ENCODE assay signal across 15 mouse cellular contexts in genomic region chr10:82805111-82805510, GRCm38 (mm10). TPM values are rescaled to one million over a fixed set of nuclear protein-coding genes. Genes with fewer than 3 reads are reported as not detected.
DNase-seq lines count a peak whose midpoint lies in the region; ATAC-seq lines count a peak whose summit lies in the region.
"Had no signal": no experiment of that assay in that cellular context is flagged by ENCODE, and none has a peak within 500 bp of the region (broad histone marks: within the 10 kb centered on the region; RNA-seq: fewer than 3 reads in every experiment).

No protein-coding gene starts in this region.

- WGBS in hindbrain, embryonic 13.5 days: 83% methylated on average over 6 of the region's 6 CpGs
- 86% methylated on average over 6 of the region's 6 CpGs for WGBS in hindbrain, embryonic 11.5 days
- 75% methylated on average over 6 of the region's 6 CpGs for WGBS in kidney, embryonic 15.5 days
- WGBS in liver, embryonic 11.5 days: 71% methylated on average over 6 of the region's 6 CpGs
- WGBS in stomach, embryonic 16.5 days: 56% methylated on average over 6 of the region's 6 CpGs

- no peaks in the 10 kb centered on the region for H3K36me3 ChIP-seq in hindbrain, embryonic 13.5 days
- no peaks in the 10 kb centered on the region for H3K36me3 ChIP-seq in hindbrain, embryonic 11.5 days (ENCODE audit: control insufficient read depth, insufficient read depth, low read length)
- no peaks in the 10 kb centered on the region for H3K36me3 ChIP-seq in kidney, embryonic 15.5 days
- no peaks in the 10 kb centered on the region for H3K36me3 ChIP-seq in liver, embryonic 11.5 days (ENCODE audit: control insufficient read depth, insufficient read depth, low read length)
- H3K36me3 ChIP-seq in stomach, embryonic 16.5 days (ENCODE audit: control insufficient read depth, insufficient read depth, low read length): no peaks in the 10 kb centered on the region
- H3K36me3 ChIP-seq: G1E; hindbrain, embryonic 12.5 days had no signal

- DNase-seq in hindbrain, embryonic 11.5 days (ENCODE audit: low spot score): no peak
- no peak for DNase-seq in liver, embryonic 11.5 days (ENCODE audit: low spot score)
- DNase-seq in gastrocnemius, postnatal 14 days: no peak
- no peak for DNase-seq in urinary bladder, postnatal 14 days (ENCODE audit: low spot score)
- DNase-seq in cerebellum, adult 18-20 months: no peak
- DNase-seq: cerebellum, postnatal 10 days; gastrocnemius, postnatal 10 days; lung, adult 18-20 months; right cerebral cortex, postnatal 4 days had no signal

- 0 out of 2 replicates have a peak overlapping the region, but pooled peaks have one; percentile 24 for H3K9ac ChIP-seq in hindbrain, embryonic 13.5 days
- no peak overlapping the region for H3K9ac ChIP-seq in hindbrain, embryonic 11.5 days (ENCODE audit: low read depth, low read length)
- no peak overlapping the region for H3K9ac ChIP-seq in kidney, embryonic 15.5 days
- H3K9ac ChIP-seq in liver, embryonic 11.5 days (ENCODE audit: low read depth, low read length): no peak overlapping the region
- no peak overlapping the region for H3K9ac ChIP-seq in stomach, embryonic 16.5 days (ENCODE audit: low read length)
- H3K9ac ChIP-seq: hindbrain, embryonic 12.5 days had no signal

- no peak overlapping the region for H3K27ac ChIP-seq in hindbrain, embryonic 13.5 days
- no peak overlapping the region for H3K27ac ChIP-seq in hindbrain, embryonic 11.5 days (ENCODE audit: low read depth, low read length)
- H3K27ac ChIP-seq in kidney, embryonic 15.5 days: peak overlapping the region; percentile 64; the same call in 1 of the 2 replicates
- peak overlapping the region; percentile 2; the same call in 1 of the 2 replicates for H3K27ac ChIP-seq in liver, embryonic 11.5 days (ENCODE audit: low read depth, low read length)
- H3K27ac ChIP-seq in stomach, embryonic 16.5 days (ENCODE audit: low read length): no peak overlapping the region
- H3K27ac ChIP-seq: hindbrain, embryonic 12.5 days had no signal

- H3K27me3 ChIP-seq in hindbrain, embryonic 13.5 days: no peaks in the 10 kb centered on the region
- no peaks in the 10 kb centered on the region for H3K27me3 ChIP-seq in hindbrain, embryonic 11.5 days (ENCODE audit: control insufficient read depth, insufficient read depth, low read length)
- no peaks in the 10 kb centered on the region for H3K27me3 ChIP-seq in kidney, embryonic 15.5 days
- no peaks in the 10 kb centered on the region for H3K27me3 ChIP-seq in liver, embryonic 11.5 days (replicated peaks; ENCODE audit: control insufficient read depth, insufficient read depth, low read length)
- no peaks in the 10 kb centered on the region for H3K27me3 ChIP-seq in stomach, embryonic 16.5 days (ENCODE audit: control insufficient read depth, insufficient read depth, low read length)
- H3K27me3 ChIP-seq: hindbrain, embryonic 12.5 days had no signal

- H3K9me3 ChIP-seq in hindbrain, embryonic 13.5 days: no peaks in the 10 kb centered on the region
- no peaks in the 10 kb centered on the region for H3K9me3 ChIP-seq in hindbrain, embryonic 11.5 days (ENCODE audit: control insufficient read depth, low read length)
- no peaks in the 10 kb centered on the region for H3K9me3 ChIP-seq in kidney, embryonic 15.5 days (replicated peaks)
- H3K9me3 ChIP-seq in liver, embryonic 11.5 days (ENCODE audit: control insufficient read depth, low read length): no peaks in the 10 kb centered on the region
- H3K9me3 ChIP-seq in stomach, embryonic 16.5 days (replicated peaks; ENCODE audit: control insufficient read depth, low read length): no peaks in the 10 kb centered on the region
- H3K9me3 ChIP-seq: G1E; hindbrain, embryonic 12.5 days had no signal

- H3K4me1 ChIP-seq in hindbrain, embryonic 13.5 days (replicated peaks): peaks cover 6% of the 10 kb centered on the region
- no peaks in the 10 kb centered on the region for H3K4me1 ChIP-seq in hindbrain, embryonic 11.5 days (replicated peaks; ENCODE audit: control insufficient read depth, insufficient read depth, low read length)
- H3K4me1 ChIP-seq in kidney, embryonic 15.5 days: peaks cover 30% of the 10 kb centered on the region
- H3K4me1 ChIP-seq in liver, embryonic 11.5 days (replicated peaks; ENCODE audit: control insufficient read depth, insufficient read depth, low read length): peaks cover 5% of the 10 kb centered on the region; the same call in 1 of the 2 replicates
- no peaks in the 10 kb centered on the region for H3K4me1 ChIP-seq in stomach, embryonic 16.5 days (ENCODE audit: control insufficient read depth, insufficient read depth, low read length)

- no peak overlapping the region for H3K4me3 ChIP-seq in hindbrain, embryonic 13.5 days
- H3K4me3 ChIP-seq in hindbrain, embryonic 11.5 days (ENCODE audit: low read depth, low read length): no peak overlapping the region
- H3K4me3 ChIP-seq in kidney, embryonic 15.5 days (replicated peaks): no peak overlapping the region
- H3K4me3 ChIP-seq in liver, embryonic 11.5 days (ENCODE audit: low read depth, low read length): no peak overlapping the region
- H3K4me3 ChIP-seq in stomach, embryonic 16.5 days (replicated peaks; ENCODE audit: low read length): no peak overlapping the region
- H3K4me3 ChIP-seq: hindbrain, embryonic 12.5 days had no signal

- no peak for ATAC-seq in hindbrain, embryonic 13.5 days (ENCODE audit: low FRiP score)
- no peak for ATAC-seq in hindbrain, embryonic 11.5 days (ENCODE audit: low FRiP score)
- ATAC-seq in kidney, embryonic 15.5 days (replicated peaks; ENCODE audit: low FRiP score): peak; percentile 69
- ATAC-seq in liver, embryonic 11.5 days (replicated peaks; ENCODE audit: low FRiP score): no peak
- ATAC-seq in stomach, embryonic 16.5 days (ENCODE audit: insufficient read depth, low FRiP score): peak; percentile 76; the same call in 1 of the 2 replicates
- ATAC-seq: CD4-positive, CD25-positive, alpha-beta regulatory T cell, adult 4 months had no signal

- intact Hi-C loops in gastrocnemius, postnatal 14 days (cut with DNase I; ENCODE audit: low total_unique reads): no loop called here

- H3K4me2 ChIP-seq in hindbrain, embryonic 13.5 days: no peak overlapping the region
- H3K4me2 ChIP-seq in hindbrain, embryonic 11.5 days (replicated peaks; ENCODE audit: low read depth, low read length): no peak overlapping the region
- no peak overlapping the region for H3K4me2 ChIP-seq in kidney, embryonic 15.5 days
- no peak overlapping the region for H3K4me2 ChIP-seq in liver, embryonic 11.5 days
- H3K4me2 ChIP-seq in stomach, embryonic 16.5 days (ENCODE audit: low read depth, low read length): no peak overlapping the region
- H3K4me2 ChIP-seq: hindbrain, embryonic 12.5 days had no signal

RNA-seq across cellular contexts. Expression of gene Txnrd1, which starts 28.6 kb away (rescaled TPM):
- 116 and 122 TPM in 2 replicates for polyA plus RNA-seq in hindbrain, embryonic 13.5 days (2015; fragmentation: Nextera tagmentation; extraction: Ambion mirVana)
- polyA plus RNA-seq in hindbrain, embryonic 11.5 days (2014; fragmentation: Nextera tagmentation; extraction: Ambion mirVana): 170 and 196 TPM in 2 replicates
- 105 and 107 TPM in 2 replicates for polyA plus RNA-seq in kidney, embryonic 15.5 days (2015; fragmentation: Nextera tagmentation; extraction: Ambion mirVana)
- 129 and 145 TPM in 2 replicates for polyA plus RNA-seq in liver, embryonic 11.5 days (2014; fragmentation: Nextera tagmentation; extraction: Ambion mirVana)
- polyA plus RNA-seq in stomach, embryonic 16.5 days (2015; fragmentation: Nextera tagmentation; extraction: Ambion mirVana): 77.4 and 79.4 TPM in 2 replicates
- total RNA-seq in gastrocnemius, postnatal 14 days (2021): 10 to 100 TPM; 27.5 to 30.4 TPM

RNA-seq across cellular contexts. Expression of gene Nfyb, which starts 41.2 kb away (rescaled TPM):
- polyA plus RNA-seq in hindbrain, embryonic 13.5 days (2015; fragmentation: Nextera tagmentation; extraction: Ambion mirVana): 45.7 and 49.5 TPM in 2 replicates
- polyA plus RNA-seq in hindbrain, embryonic 11.5 days (2014; fragmentation: Nextera tagmentation; extraction: Ambion mirVana): 60.7 and 68.2 TPM in 2 replicates
- polyA plus RNA-seq in kidney, embryonic 15.5 days (2015; fragmentation: Nextera tagmentation; extraction: Ambion mirVana): 47.7 and 48.9 TPM in 2 replicates
- polyA plus RNA-seq in liver, embryonic 11.5 days (2014; fragmentation: Nextera tagmentation; extraction: Ambion mirVana): 47.6 and 50.4 TPM in 2 replicates
- 39.8 and 39.9 TPM in 2 replicates for polyA plus RNA-seq in stomach, embryonic 16.5 days (2015; fragmentation: Nextera tagmentation; extraction: Ambion mirVana)
- 10 to 100 TPM; 24.0 to 30.3 TPM for total RNA-seq in gastrocnemius, postnatal 14 days (2021)

Comparison
In these comparisons a context has a peak if more than half of its experiments do, and no peak if none do; other contexts are left out.
1. ATAC-seq: peak in kidney, embryonic 15.5 days (single experiment) and stomach, embryonic 16.5 days (single experiment); none in hindbrain, embryonic 13.5 days (single experiment), hindbrain, embryonic 11.5 days (single experiment) and liver, embryonic 11.5 days (single experiment).
2. H3K27ac ChIP-seq: peak in kidney, embryonic 15.5 days (single experiment) and liver, embryonic 11.5 days (single experiment); none in hindbrain, embryonic 13.5 days (single experiment), hindbrain, embryonic 11.5 days (single experiment) and stomach, embryonic 16.5 days (single experiment).